Mouse (Mus musculus) gastrocnemius, postnatal 4 days (tissue): ENCODE results near the gene Usmg5. TPM values are rescaled to one million over a fixed set of nuclear protein-coding genes. Genes with fewer than 3 reads are reported as not detected.
A peak's percentile ranks its signal among the peaks of the same experiment; 100 is the strongest.
"Not testable (repeated sequence)": the region's sequence is repeated elsewhere in the genome, so short reads cannot be mapped to it uniquely, and the experiment has no call there.

Experiments
- DNase-seq, 2 experiments: peaks; one replicate each; pipeline ENCODE4 v3.0.0; 2021 to 2022; ENCODE audit warnings: low spot score in 2 of 2, mixed read lengths in 2 of 2
- long read RNA-seq, 2 experiments: library from polyadenylated mRNA; stranded (forward); transcript quantifications; one replicate each; pipeline ENCODE4 v2.0.0; 2021
- total RNA-seq, 2 experiments: library from RNA; stranded (reverse); gene quantifications; 2 replicates each; pipeline ENCODE4 v1.2.3; 2021

The Usmg5 gene
- total RNA-seq, result 100 to 1,000 TPM; 864 to 878 TPM
- long read RNA-seq, experiment 1, transcript Usmg5-201 (4 exons, 362 nt), result major isoform, 244 of 250 reads
- long read RNA-seq, experiment 1, partial matches to known transcripts, result 3 of 250 reads
- long read RNA-seq, experiment 1, other reads (novel, unspliced or antisense), result 3 of 250 reads
- long read RNA-seq, experiment 2, transcript Usmg5-201 (4 exons, 362 nt), result major isoform, 312 of 321 reads
- long read RNA-seq, experiment 2, partial matches to known transcripts, result 4 of 321 reads
- long read RNA-seq, experiment 2, other reads (novel, unspliced or antisense), result 5 of 321 reads

- DNase-seq, result peak; percentile 85 to 95
These were observed at the start of gene Usmg5, which contains the start of gene Pdcd11 for GRCm38 (mm10) chr19:47090550-47091156. Gene Usmg5, minus strand, starts transcription at chr19:47090647. Gene Pdcd11, plus strand, starts transcription at chr19:47090768.

DNA sequence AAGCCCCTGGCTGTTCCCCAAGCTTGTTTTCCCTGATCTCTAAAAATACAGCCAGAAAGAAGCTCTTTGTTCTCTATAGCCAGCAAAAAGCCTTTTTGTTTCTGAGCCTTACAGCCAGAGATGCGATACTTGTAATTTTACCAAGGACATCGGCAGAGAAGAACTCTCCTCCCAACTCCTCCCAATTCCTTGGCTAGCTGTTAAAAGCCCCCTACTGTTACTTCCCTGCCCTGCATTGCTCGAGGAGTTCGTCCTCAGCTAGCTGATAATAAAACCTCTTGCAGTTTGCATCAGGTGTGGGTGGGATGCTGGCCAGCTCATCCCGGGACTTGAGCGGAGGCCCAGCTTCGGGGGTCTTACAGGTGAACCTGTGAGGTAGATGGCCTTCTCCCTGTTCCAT is 49.2 kb upstream of the Usmg5 start:
- DNase-seq, result not testable (repeated sequence)

- peak; percentile 41 to 72 for DNase-seq
These were observed 47.4 kb upstream of the Usmg5 start, which contains the start of gene Calhm2 for GRCm38 (mm10) chr19:47137771-47138421. Gene Calhm2, minus strand, starts transcription at chr19:47138294.

GRCm38 (mm10) chr19:47137051-47137581 is 46.7 kb upstream of the Usmg5 start:
- DNase-seq, result peak in 1 of 2 experiments; percentile 56

DNA sequence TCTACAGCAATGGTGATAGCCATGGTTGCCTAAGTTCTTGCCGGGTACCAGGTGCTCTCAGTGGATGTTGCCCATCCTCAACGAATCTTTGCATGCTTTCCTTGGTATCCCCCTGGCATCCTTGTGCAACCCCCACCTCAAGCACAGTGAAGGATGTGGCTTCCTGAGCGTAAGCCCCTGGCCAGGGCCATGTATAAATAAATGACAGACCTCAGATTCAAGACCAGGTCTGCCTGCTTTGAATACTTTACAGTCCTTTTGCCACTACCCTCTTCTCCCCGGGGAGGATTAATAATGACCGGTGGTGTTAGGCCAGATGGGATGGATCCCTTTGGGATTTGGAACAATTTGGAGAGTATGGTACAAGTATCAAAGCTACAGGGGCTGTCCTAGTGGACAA is 45.7 kb upstream of the Usmg5 start:
- no peak for DNase-seq

- no peak for DNase-seq
These were observed 45.1 kb upstream of the Usmg5 start for GRCm38 (mm10) chr19:47135568-47135967.

GRCm38 (mm10) chr19:47133161-47133560 is 42.7 kb upstream of the Usmg5 start:
- no peak for DNase-seq

- DNase-seq, result no peak
These were observed 40.2 kb upstream of the Usmg5 start for GRCm38 (mm10) chr19:47130551-47131125.

GRCm38 (mm10) chr19:47128835-47129234 is 38.4 kb upstream of the Usmg5 start:
- no peak for DNase-seq

DNA sequence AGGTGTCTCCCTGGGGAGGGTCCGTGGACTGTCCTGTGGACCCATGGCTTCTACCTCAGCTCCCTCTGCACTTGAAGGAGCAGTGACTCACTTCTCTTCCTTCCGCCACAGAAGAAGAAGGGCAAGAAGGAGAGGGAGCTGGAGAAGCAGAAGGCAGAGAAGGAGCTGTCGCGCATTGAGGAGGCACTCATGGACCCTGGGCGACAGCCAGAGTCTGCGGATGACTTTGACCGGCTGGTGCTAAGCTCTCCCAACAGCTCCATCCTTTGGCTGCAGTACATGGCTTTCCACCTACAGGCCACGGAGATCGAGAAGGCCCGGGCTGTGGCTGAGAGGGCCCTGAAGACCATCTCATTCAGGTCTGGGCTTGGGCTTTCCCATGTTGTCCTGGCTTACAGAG is 37.7 kb upstream of the Usmg5 start:
- no peak for DNase-seq

- DNase-seq, result no peak
These were observed 32.4 kb upstream of the Usmg5 start for GRCm38 (mm10) chr19:47122802-47123201.

- DNase-seq, result no peak
These were observed 30.6 kb upstream of the Usmg5 start for GRCm38 (mm10) chr19:47121054-47121453.

DNA sequence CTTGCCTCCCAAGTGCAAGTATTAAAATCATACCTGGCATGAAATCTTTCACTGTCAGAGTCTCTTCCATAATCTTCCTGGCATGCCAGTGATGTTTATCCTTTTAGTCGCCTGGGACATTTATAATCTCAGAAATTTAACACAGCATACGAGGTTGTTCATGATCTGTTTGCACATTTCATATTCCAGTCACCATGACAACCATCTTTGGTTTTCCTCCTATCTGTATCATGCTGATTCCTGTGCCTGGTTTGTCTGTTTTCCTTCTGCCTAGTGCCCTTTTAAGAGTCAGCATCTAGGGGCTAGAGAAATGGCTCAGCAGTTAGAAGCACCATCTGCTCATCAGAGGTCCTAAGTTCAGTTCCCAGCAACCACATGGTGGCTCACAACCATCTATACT is 28.2 kb upstream of the Usmg5 start:
- DNase-seq, result no peak

DNA sequence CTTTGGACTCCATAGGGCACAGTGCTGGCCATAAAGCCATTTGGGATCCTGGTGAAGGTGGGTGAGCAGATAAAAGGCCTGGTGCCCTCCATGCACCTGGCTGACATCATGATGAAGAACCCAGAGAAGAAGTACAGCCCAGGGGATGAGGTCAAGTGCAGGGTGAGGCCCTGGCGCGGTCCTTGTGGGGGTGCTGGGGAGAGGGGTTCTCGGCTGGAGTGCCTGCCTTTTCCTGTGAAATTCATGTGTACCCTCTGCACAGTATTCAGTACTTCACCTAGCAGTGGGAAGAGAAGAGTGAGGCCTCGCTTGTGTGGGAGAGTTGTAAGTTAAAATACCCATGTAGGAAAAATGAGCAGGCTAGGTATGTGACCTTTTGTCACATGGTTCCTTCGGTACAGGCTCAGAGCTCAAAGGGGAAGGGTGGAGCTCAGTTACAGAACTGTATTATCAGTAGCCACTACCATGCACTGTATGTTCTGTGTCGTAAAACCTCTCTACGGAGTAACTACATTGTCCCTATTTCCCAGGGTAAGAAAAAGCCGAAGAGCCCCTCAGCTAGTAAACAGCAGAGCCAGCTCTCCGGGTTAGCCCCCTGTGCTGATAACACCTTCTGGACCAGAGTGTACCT is 14.3 kb upstream of the Usmg5 start:
- no peak for DNase-seq

DNA sequence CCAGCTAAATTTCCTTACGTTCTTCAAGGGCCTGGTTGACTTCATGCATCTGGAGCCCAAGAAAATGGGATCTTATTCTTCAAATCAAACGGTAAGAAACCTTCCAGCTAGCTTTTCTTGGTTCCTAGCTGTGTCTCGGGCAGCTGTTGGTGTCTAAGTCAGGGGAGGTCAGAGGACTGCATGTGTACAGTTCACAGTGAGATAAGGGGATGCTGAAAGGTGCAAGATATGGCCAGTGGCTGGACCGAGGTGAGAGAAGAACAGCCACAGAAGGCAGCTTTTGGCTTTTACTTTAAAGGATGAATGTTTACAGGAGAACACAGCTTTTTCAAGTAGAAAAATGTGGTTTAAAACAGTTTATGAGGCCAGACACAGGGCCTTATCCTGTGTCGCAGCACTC is 10.6 kb upstream of the Usmg5 start:
- no peak for DNase-seq

DNA sequence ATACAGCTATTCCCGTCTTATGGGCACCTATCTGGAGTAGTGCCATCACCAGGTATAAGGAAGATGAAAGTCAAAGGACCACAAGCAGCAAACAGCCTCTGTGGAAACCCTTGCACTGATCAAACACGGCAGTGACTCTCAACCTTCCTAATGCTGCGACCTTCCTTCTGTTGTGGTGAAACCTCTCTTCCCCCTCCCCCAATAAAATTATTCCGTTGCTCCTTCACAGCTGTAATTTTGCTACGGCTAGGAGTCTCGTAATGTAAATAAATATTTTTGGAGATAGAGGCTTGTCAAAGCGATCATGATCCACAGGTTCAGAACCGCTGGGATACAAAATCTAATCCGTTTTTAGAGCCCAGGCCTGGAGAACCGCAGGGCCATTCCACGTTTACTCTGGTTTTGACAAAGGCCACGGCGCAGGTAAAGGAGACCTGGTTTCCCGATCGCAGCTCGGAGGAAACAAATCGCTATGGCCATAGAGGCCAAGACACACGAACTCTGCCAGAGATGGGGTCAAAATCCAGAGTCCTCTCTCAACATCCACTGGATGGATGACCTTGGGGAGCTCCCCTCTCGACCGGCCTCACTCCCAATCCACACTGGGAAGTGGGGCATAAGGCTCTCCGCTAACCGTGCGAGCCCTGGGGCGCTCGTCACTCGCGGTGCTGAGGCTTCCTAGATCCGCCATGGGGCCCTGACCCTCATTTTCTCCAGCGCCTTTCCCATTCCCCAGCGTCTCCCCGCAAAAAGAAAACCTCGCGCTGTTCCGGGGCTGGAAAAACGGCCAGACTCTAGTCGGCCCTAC is 525 bp downstream of the Usmg5 start:
- no peak for DNase-seq

GRCm38 (mm10) chr19:47088226-47088625 is 2.2 kb downstream of the Usmg5 start:
- DNase-seq, result no peak

- peak; percentile 71 to 85 for DNase-seq
These were observed 22.4 kb downstream of the Usmg5 start for GRCm38 (mm10) chr19:47067924-47068611.

GRCm38 (mm10) chr19:47067096-47067882 is 23.2 kb downstream of the Usmg5 start, which contains the start of gene Taf5:
Gene Taf5, plus strand, starts transcription at chr19:47067746.
- peak; percentile 92 to 97 for DNase-seq
